Mouse (Mus musculus) midbrain, embryonic 16.5 days (tissue): Measurements from ENCODE around the gene Sox6. TPM values are rescaled to one million over a fixed set of nuclear protein-coding genes. Genes with fewer than 3 reads are reported as not detected.

ENCODE experiments used
- ATAC-seq: fragments of 200-750 bp; cut with Nextera tagmentation; 2 replicates; pipeline ENCODE4 v1.8.0; 2017; ENCODE audit warnings: moderate TSS enrichment
- H3K27ac ChIP-seq: fragments of 300-500 bp; sonication (generic); 2 replicates; pipeline ENCODE4 v1.5.1; 2014; ENCODE audit warnings: mild to moderate bottlenecking, low read length, mixed read lengths
- H3K27me3 ChIP-seq: fragments of 300-500 bp; sonication (generic); 2 replicates; pipeline ENCODE4 v1.6.1; 2014; ENCODE audit warnings: low read depth, low read length, mixed read lengths; ENCODE audit not compliant: control insufficient read depth, insufficient read depth
- H3K36me3 ChIP-seq: fragments of 300-500 bp; sonication (generic); 2 replicates; pipeline ENCODE4 v1.6.1; 2014; ENCODE audit warnings: mild to moderate bottlenecking, low read length, moderate library complexity, mixed read lengths; ENCODE audit not compliant: control insufficient read depth, insufficient read depth
- H3K4me1 ChIP-seq: fragments of 300-500 bp; sonication (generic); 2 replicates; pipeline ENCODE4 v1.6.1; 2014; ENCODE audit warnings: mild to moderate bottlenecking, low read length, mixed read lengths; ENCODE audit not compliant: control insufficient read depth, insufficient read depth
- H3K4me2 ChIP-seq: fragments of 300-500 bp; sonication (generic); 2 replicates; pipeline ENCODE4 v1.6.1; 2014; ENCODE audit warnings: mild to moderate bottlenecking, low read length, mixed read lengths
- H3K4me3 ChIP-seq: fragments of 300-500 bp; sonication (generic); 2 replicates; pipeline ENCODE4 v1.5.1; 2014; ENCODE audit warnings: low read depth, mild to moderate bottlenecking, low read length, moderate library complexity, mixed read lengths
- H3K9ac ChIP-seq: fragments of 300-500 bp; sonication (generic); 2 replicates; pipeline ENCODE4 v1.6.1; 2014; ENCODE audit warnings: low read depth, low read length, mixed read lengths
- H3K9me3 ChIP-seq: fragments of 300-500 bp; sonication (generic); replicated peaks from 2 replicates; pipeline ENCODE4 v1.6.1; 2014; ENCODE audit warnings: mild to moderate bottlenecking, low read length, mixed read lengths; ENCODE audit not compliant: control insufficient read depth, poor library complexity, severe bottlenecking
- WGBS: fragments of 180-500 bp; shearing (Covaris S2); extraction: QIAGEN DNeasy Blood & Tissue Kit; methylation state at CpG from one replicate; pipeline ENCODE4 v1.1.7; 2014; 5-methylcytosine and 5-hydroxymethylcytosine counted together
- polyA plus RNA-seq: library from polyadenylated mRNA; unstranded; fragments of >200 nt; fragmentation: Nextera tagmentation; extraction: Ambion mirVana; gene quantifications from 2 replicates; pipeline ENCODE4 v1.2.1, GENCODE M21; 2015

The Sox6 gene
- polyA plus RNA-seq, 1 experiment from 2014 or later = 47.2 TPM

DNA sequence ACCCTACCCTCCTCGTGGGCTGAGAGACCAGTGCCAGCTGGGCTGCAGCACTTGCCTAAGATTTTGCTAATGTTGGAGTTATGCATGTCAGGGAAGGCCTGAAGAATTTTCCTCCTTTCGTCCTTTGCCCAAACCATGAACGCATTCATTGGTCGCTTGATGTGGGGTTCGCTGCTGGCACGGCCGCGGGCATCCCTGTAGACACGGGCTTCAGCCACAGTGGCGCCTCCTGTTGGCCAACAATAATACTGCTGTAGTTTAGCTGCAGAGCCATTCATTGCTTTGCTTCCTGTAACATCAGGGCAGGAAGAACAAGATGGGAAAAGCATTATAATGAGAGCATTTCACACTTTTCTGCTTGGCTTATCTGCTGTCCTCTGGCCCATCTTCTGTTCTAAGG, 549.0 kb downstream of the Sox6 start:
- Histone ChIP-seq H3K9me3 (no peaks in the 10 kb centered on the region), H3K36me3 (no peaks in the 10 kb centered on the region), H3K4me1 (no peaks in the 10 kb centered on the region), H3K4me2 (no peak overlapping the region), H3K27ac (no peak overlapping the region), H3K9ac (no peak overlapping the region), H3K27me3 (no peaks in the 10 kb centered on the region), H3K4me3 (no peak overlapping the region)
- WGBS = 61% methylated on average over 10 of the region's 10 CpGs
- no peak for ATAC-seq

DNA sequence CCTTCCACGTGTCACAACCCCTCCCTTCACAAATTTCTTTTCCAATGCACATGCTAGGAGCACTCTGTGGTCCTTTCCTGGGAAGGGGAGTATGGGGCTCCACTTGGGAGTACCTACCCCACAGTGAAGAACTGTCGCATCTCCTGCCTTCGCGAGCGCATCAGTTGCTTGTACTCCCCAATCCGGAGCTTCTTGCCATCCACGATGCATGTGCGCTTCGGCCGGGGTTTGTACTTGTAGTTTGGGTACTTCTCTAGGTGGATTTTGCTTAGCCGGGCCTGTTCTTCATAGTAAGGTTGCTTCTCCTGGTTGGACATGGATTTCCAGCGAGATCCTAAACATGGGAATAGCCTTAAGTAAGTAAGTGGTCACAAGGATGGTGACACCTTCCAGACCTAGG, 552.2 kb downstream of the Sox6 start:
- H3K27me3 ChIP-seq = no peaks in the 10 kb centered on the region
- no peaks in the 10 kb centered on the region for H3K9me3 ChIP-seq
- H3K27ac ChIP-seq = no peak overlapping the region
- H3K9ac ChIP-seq = no peak overlapping the region
- no peaks in the 10 kb centered on the region for H3K36me3 ChIP-seq
- no peak overlapping the region for H3K4me3 ChIP-seq
- H3K4me2 ChIP-seq = no peak overlapping the region
- WGBS = 94% methylated on average over 12 of the region's 12 CpGs
- ATAC-seq = no peak
- no peaks in the 10 kb centered on the region for H3K4me1 ChIP-seq

DNA sequence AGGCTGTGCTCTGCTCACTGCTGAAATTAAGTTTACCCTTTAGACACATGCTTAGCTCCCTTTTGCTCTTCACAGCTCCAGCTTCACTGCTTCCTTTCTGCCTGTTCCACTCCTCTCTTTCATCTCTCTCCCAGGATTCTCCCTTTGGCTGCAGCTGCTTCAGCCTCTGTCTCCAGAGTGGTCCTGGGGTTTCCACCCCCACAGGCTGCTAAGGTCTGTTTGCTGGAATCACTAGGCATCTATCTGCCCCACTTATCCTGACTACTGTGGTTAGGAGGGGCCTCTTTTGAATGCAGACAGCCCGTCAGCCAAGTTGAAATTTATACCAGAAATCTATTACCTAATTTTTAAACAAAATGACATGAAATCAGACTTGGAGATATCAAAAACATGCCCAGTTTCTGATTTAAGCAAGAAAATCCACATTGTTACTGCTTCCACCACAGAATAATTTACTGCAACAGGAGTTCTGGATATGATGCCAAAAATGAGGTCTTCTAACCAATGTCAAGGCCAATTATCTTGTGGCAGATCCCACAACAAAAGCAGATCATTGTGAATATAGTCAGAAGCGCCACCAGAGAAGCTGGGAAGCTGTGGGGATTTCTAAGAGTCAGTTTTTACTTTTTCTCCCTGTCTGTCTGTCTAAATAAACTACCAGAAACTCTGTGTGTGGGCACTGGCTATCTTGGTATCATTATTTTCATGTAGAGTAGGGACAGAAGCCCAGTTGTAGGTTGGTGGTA, 552.8 kb downstream of the Sox6 start:
- no peaks in the 10 kb centered on the region for H3K9me3 ChIP-seq
- no peak for ATAC-seq
- no peaks in the 10 kb centered on the region for H3K27me3 ChIP-seq
- no peak overlapping the region for H3K27ac ChIP-seq
- H3K4me2 ChIP-seq = no peak overlapping the region
- H3K36me3 ChIP-seq = no peaks in the 10 kb centered on the region
- no peak overlapping the region for H3K4me3 ChIP-seq
- WGBS = 83% methylated on average over 2 of the region's 2 CpGs
- H3K4me1 ChIP-seq = no peaks in the 10 kb centered on the region
- no peak overlapping the region for H3K9ac ChIP-seq

DNA sequence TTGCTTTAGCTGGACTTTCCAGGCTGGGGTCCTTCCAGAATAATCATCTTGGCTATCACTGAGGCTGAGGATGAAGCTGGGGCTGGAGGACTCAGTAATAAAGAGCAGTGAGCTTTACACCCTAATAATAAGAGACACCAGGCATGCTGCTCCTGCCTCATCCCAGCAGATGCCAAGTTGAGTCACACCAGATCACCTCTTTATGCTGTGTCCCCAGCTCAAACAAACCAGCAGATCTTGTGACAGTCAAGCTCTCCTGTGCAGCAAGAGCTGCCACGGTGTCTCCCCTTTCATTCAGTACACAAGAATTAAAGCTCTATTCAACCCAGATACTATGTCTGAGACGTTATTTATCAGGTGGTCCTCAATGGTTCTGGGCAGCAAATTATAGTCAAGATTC, 560.8 kb downstream of the Sox6 start:
- Histone ChIP-seq H3K27ac (no peak overlapping the region), H3K9ac (no peak overlapping the region), H3K4me3 (no peak overlapping the region), H3K4me1 (no peaks in the 10 kb centered on the region), H3K27me3 (no peaks in the 10 kb centered on the region), H3K36me3 (no peaks in the 10 kb centered on the region), H3K4me2 (no peak overlapping the region), H3K9me3 (no peaks in the 10 kb centered on the region)
- no peak for ATAC-seq
- 66% methylated on average over 2 of the region's 2 CpGs for WGBS

DNA sequence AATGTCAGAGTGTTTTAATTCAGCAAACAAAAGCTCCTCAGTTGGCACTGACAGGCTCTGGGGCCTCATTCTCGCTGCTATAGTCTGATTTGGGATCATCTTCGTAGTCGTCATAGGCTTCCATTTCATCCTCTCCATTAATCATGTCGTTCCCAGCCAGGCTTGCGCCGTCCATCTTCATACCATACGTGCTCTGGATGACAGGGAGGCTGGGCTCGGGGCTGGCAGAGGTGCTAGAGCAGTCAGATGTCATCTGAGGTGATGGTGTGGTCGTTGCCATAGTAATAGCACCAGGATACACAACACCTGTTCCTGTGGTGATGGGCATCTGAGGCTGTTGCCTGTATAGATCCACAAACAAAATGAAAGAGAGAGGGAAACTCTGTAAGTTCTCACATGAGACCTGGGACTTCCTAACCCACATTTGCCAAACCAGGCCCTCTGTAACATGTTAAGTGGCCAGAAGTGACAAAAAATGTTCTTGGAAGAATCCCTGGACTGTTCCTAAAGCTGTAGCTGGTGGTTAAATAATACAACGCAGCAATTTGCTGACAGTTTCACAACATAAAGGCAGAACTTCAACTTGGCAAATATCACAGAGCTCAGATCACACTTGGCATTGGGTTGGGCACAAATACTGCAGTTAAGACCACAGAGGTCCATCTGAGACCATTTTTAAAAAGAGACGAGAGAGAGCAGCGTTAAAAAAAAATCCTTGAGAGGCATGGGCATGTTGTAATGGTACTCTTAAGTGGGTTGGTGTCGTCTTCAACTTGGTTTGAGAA, 561.5 kb downstream of the Sox6 start:
- Histone ChIP-seq H3K9me3 (no peaks in the 10 kb centered on the region), H3K4me1 (no peaks in the 10 kb centered on the region), H3K9ac (no peak overlapping the region), H3K36me3 (no peaks in the 10 kb centered on the region), H3K27me3 (no peaks in the 10 kb centered on the region), H3K4me3 (no peak overlapping the region), H3K4me2 (no peak overlapping the region), H3K27ac (no peak overlapping the region)
- ATAC-seq = no peak
- 75% methylated on average over 13 of the region's 13 CpGs for WGBS

DNA sequence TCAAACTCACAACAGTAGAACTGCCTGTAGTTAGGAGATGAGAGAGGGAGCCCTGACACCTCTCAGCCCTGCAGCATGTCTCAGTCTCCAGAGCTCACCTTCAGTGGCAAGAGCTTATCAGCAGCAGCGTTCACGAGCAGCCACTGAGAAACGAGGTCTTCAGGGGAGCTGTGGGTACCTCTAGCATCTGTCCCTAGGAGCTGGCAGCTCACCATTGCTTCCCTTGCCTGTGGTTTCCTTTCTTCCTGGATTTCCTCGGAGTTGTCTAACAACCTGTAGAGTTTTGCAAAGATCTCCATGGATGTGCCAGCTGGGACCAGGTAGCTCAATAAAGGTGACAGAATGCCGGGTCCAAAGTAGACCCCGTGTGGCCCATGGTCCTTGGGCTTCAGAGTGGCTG, 563.4 kb downstream of the Sox6 start:
- Histone ChIP-seq H3K4me2 (no peak overlapping the region), H3K4me3 (no peak overlapping the region), H3K36me3 (no peaks in the 10 kb centered on the region), H3K27ac (no peak overlapping the region), H3K9me3 (no peaks in the 10 kb centered on the region), H3K4me1 (no peaks in the 10 kb centered on the region), H3K27me3 (no peaks in the 10 kb centered on the region), H3K9ac (no peak overlapping the region)
- no peak for ATAC-seq
- 85% methylated on average over 6 of the region's 6 CpGs for WGBS

DNA sequence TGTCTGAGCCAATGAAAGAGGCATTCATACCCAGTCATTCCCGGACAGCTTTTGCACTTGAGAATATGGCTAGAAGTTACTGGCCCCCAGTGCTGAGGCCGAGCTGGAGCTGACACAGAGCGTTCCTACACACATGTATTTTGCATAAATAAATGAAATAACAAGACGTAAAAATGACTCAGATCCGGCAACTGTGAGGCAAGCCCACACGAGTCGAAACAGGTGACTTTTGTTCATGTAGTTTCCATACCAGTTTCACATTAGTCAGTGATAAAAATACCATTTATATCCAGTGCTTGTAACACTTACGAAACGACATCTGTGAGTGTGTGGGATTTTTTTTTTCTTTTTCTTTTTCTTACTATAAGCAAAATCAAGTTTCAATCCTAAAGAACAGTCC, 564.5 kb downstream of the Sox6 start:
- H3K27ac ChIP-seq = no peak overlapping the region
- no peaks in the 10 kb centered on the region for H3K36me3 ChIP-seq
- H3K4me1 ChIP-seq = no peaks in the 10 kb centered on the region
- no peak for ATAC-seq
- H3K4me2 ChIP-seq = no peak overlapping the region
- no peaks in the 10 kb centered on the region for H3K9me3 ChIP-seq
- no peak overlapping the region for H3K4me3 ChIP-seq
- no peaks in the 10 kb centered on the region for H3K27me3 ChIP-seq
- H3K9ac ChIP-seq = no peak overlapping the region
- 83% methylated on average over 9 of the region's 9 CpGs for WGBS

DNA sequence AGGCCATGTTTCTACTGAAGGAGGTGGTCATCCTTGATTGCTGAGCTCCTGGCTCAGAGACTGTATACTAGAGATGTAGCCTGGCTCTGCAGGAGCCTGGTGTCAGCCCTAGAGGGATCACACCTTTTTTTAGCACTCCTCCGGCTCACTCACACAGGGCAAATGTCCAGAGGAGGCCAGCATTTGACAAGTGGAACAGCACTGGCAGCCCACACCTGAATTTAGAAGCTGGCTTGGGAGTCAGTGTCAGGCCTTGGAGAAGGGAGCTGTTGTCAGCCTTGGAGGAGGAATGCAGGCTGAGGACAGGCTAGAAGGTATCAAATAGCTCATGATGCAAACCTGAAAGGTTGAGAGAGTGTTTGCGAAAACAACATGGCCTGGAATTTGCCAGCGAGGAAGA, 565.7 kb downstream of the Sox6 start:
- no peaks in the 10 kb centered on the region for H3K27me3 ChIP-seq
- no peak overlapping the region for H3K9ac ChIP-seq
- no peak overlapping the region for H3K4me3 ChIP-seq
- no peaks in the 10 kb centered on the region for H3K9me3 ChIP-seq
- no peak overlapping the region for H3K27ac ChIP-seq
- H3K4me1 ChIP-seq = no peaks in the 10 kb centered on the region
- H3K4me2 ChIP-seq = no peak overlapping the region
- 94% methylated on average over 3 of the region's 3 CpGs for WGBS
- no peak for ATAC-seq
- H3K36me3 ChIP-seq = no peaks in the 10 kb centered on the region

DNA sequence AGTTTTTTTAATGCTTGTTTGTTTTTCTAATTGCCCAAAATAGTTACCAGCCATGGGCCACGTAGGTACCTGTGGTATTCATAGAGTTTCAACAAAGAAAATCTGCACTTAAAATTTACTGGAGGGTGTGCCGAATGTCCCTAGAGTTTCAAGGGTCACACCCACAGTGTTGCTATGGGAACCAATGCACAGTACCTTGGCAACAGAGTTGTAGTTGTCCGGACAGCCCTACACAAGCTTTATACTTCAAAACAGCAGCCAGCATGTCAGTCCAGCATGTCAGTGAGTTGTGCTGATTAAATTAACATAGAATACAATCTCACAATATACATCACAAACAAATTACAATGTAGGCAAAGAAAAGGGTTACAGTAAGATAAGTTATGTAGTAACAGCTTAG, 567.1 kb downstream of the Sox6 start:
- no peak overlapping the region for H3K4me3 ChIP-seq
- H3K36me3 ChIP-seq = no peaks in the 10 kb centered on the region
- 44% methylated on average over 3 of the region's 3 CpGs for WGBS
- H3K9me3 ChIP-seq = no peaks in the 10 kb centered on the region
- no peak overlapping the region for H3K4me2 ChIP-seq
- no peaks in the 10 kb centered on the region for H3K27me3 ChIP-seq
- H3K9ac ChIP-seq = no peak overlapping the region
- no peak overlapping the region for H3K27ac ChIP-seq
- no peaks in the 10 kb centered on the region for H3K4me1 ChIP-seq
- ATAC-seq = no peak
